Mouse (Mus musculus): ENCODE data around the gene Slk. TPM values are rescaled to one million over a fixed set of nuclear protein-coding genes. Genes with fewer than 3 reads are reported as not detected.
"Not testable (repeated sequence)": the region's sequence is repeated elsewhere in the genome, so short reads cannot be mapped to it uniquely, and the experiment has no call there.

Gene Slk
- total and polyA plus RNA-seq, 3 experiments: 20.0 to 128 (median 112) TPM

DNA sequence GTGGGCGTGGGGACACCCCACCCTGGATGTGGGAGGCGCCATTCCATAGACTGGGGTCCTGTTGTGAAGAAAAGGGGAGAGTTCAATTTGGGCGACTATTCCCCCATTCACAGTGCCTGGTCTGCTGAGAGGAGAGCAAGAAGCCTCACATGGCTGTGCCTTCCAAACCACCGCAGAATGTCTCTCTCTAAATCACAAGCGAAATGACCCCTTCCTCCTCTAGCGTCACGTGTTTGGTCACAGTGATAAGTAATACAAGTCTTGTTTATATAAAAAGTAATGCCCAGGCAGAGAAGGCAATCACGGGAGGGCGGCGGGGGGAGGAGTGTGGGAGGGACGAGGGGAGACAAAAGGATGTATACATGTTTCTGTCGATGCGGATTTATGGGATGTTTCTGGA, 15.8 kb upstream of the Slk start:
- peaks cover 4% of the 10 kb centered on the region; the same call in 1 of the 2 replicates for H3K4me1 ChIP-seq (ENCODE audit: insufficient read depth, low read depth, low read length)
- ATAC-seq (ENCODE audit: extremely low read depth, insufficient number of reproducible peaks, low FRiP score, poor library complexity, severe bottlenecking): no peak
- no peaks in the 10 kb centered on the region for H3K36me3 ChIP-seq (replicated peaks)

GRCm38 (mm10) chr19:47565031-47565654, 14.3 kb upstream of the Slk start:
- H3K4me1 ChIP-seq (ENCODE audit: insufficient read depth, low read depth, low read length): peaks cover 4% of the 10 kb centered on the region; the same call in 1 of the 2 replicates
- TF ChIP-seq GATA1 (IDR thresholded peaks at IDR 0.05; ENCODE audit: borderline replicate concordance, low read length) (no peak), TAL1 (conservative IDR thresholded peaks at IDR 0.05; ENCODE audit: low read depth, low read length) (no peak), POLR2AphosphoS5 (IDR thresholded peaks at IDR 0.05; ENCODE audit: insufficient replicate concordance, low read depth, low read length) (no peak), GATA2 (IDR thresholded peaks at IDR 0.05; ENCODE audit: borderline replicate concordance, low read depth, low read length) (no peak), CTCF (IDR thresholded peaks at IDR 0.05; ENCODE audit: low read depth, low read length) (no peak)
- peaks cover 34% of the 10 kb centered on the region for H3K27me3 ChIP-seq (ENCODE audit: insufficient read depth, low read length)
- ATAC-seq (ENCODE audit: extremely low read depth, insufficient number of reproducible peaks, low FRiP score, poor library complexity, severe bottlenecking) (no peak), DNase-seq (ENCODE audit: low spot score) (no peak)
- H3K36me3 ChIP-seq (replicated peaks): no peaks in the 10 kb centered on the region
- no peak overlapping the region for H3K4me3 ChIP-seq (ENCODE audit: low read depth, low read length)
- no peaks in the 10 kb centered on the region for H3K9me3 ChIP-seq (replicated peaks)

More for the DNA sequence above, 15.8 kb upstream of the Slk start:
- no peak for TF ChIP-seq GATA1 (IDR thresholded peaks at IDR 0.05; ENCODE audit: borderline replicate concordance, low read length)
- no peak for TF ChIP-seq TAL1 (conservative IDR thresholded peaks at IDR 0.05; ENCODE audit: low read depth, low read length)
- no peak for TF ChIP-seq GATA2 (IDR thresholded peaks at IDR 0.05; ENCODE audit: borderline replicate concordance, low read depth, low read length)
- TF ChIP-seq POLR2AphosphoS5 (IDR thresholded peaks at IDR 0.05; ENCODE audit: insufficient replicate concordance, low read depth, low read length): no peak
- no peak for TF ChIP-seq CTCF (IDR thresholded peaks at IDR 0.05; ENCODE audit: low read depth, low read length)
- no peak for DNase-seq (ENCODE audit: low spot score)
- H3K9me3 ChIP-seq (replicated peaks): no peaks in the 10 kb centered on the region; the same call in 1 of the 2 replicates
- H3K27me3 ChIP-seq (ENCODE audit: insufficient read depth, low read length): peaks cover 30% of the 10 kb centered on the region
- no peak overlapping the region for H3K4me3 ChIP-seq (ENCODE audit: low read depth, low read length)

- TF ChIP-seq POLR2AphosphoS5 (IDR thresholded peaks at IDR 0.05; ENCODE audit: insufficient replicate concordance, low read depth, low read length) (no peak), GATA2 (IDR thresholded peaks at IDR 0.05; ENCODE audit: borderline replicate concordance, low read depth, low read length) (no peak), GATA1 (IDR thresholded peaks at IDR 0.05; ENCODE audit: borderline replicate concordance, low read length) (no peak), CTCF (IDR thresholded peaks at IDR 0.05; ENCODE audit: low read depth, low read length) (no peak), TAL1 (conservative IDR thresholded peaks at IDR 0.05; ENCODE audit: low read depth, low read length) (no peak)
- ATAC-seq (ENCODE audit: extremely low read depth, insufficient number of reproducible peaks, low FRiP score, poor library complexity, severe bottlenecking): no peak
- Histone ChIP-seq H3K27me3 (ENCODE audit: insufficient read depth, low read length) (peaks cover 34% of the 10 kb centered on the region), H3K36me3 (replicated peaks) (no peaks in the 10 kb centered on the region), H3K4me3 (ENCODE audit: low read depth, low read length) (no peak overlapping the region), H3K9me3 (replicated peaks) (no peaks in the 10 kb centered on the region), H3K4me1 (ENCODE audit: insufficient read depth, low read depth, low read length) (no peaks in the 10 kb centered on the region; the same call in 1 of the 2 replicates)
- DNase-seq (ENCODE audit: low spot score): no peak
These were observed 13.5 kb upstream of the Slk start for GRCm38 (mm10) chr19:47565994-47566393.

- Histone ChIP-seq H3K4me1 (ENCODE audit: insufficient read depth, low read depth, low read length) (peaks cover 5% of the 10 kb centered on the region; the same call in 1 of the 2 replicates), H3K4me3 (ENCODE audit: low read depth, low read length) (no peak overlapping the region), H3K36me3 (replicated peaks) (no peaks in the 10 kb centered on the region), H3K9me3 (replicated peaks) (no peaks in the 10 kb centered on the region), H3K27me3 (ENCODE audit: insufficient read depth, low read length) (peaks cover 30% of the 10 kb centered on the region)
- no peak for ATAC-seq (ENCODE audit: extremely low read depth, insufficient number of reproducible peaks, low FRiP score, poor library complexity, severe bottlenecking)
- DNase-seq (ENCODE audit: low spot score): no peak
- TF ChIP-seq CTCF (IDR thresholded peaks at IDR 0.05; ENCODE audit: low read depth, low read length) (no peak), GATA1 (IDR thresholded peaks at IDR 0.05; ENCODE audit: borderline replicate concordance, low read length) (no peak), POLR2AphosphoS5 (IDR thresholded peaks at IDR 0.05; ENCODE audit: insufficient replicate concordance, low read depth, low read length) (no peak), TAL1 (conservative IDR thresholded peaks at IDR 0.05; ENCODE audit: low read depth, low read length) (no peak), GATA2 (IDR thresholded peaks at IDR 0.05; ENCODE audit: borderline replicate concordance, low read depth, low read length) (no peak)
These were observed 9.4 kb upstream of the Slk start for GRCm38 (mm10) chr19:47570042-47570441.

DNA sequence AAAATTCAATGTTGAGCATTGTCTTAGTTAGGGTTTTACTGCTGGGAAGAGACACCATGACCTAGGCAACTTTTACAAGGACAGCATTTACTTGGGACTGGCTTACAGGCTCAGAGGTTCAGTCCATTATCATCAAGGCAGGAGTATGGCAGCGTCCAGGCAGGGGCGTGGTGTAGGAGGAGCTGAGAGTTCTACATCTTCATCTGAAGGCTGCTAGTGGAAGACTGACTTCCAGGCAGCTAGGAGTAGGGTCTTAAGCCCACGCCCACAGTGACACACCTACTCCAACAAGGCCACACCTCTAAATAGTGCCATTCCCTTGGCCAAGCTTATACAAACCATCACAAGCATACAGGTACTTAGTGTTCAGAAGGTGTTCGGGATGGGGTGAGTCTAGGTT, 7.5 kb upstream of the Slk start:
- peaks cover 18% of the 10 kb centered on the region for H3K27me3 ChIP-seq (ENCODE audit: insufficient read depth, low read length)
- not testable (repeated sequence) for H3K36me3 ChIP-seq (replicated peaks); ATAC-seq (ENCODE audit: extremely low read depth, insufficient number of reproducible peaks, low FRiP score, poor library complexity, severe bottlenecking); H3K4me1 ChIP-seq (ENCODE audit: insufficient read depth, low read depth, low read length); DNase-seq (ENCODE audit: low spot score); H3K4me3 ChIP-seq (ENCODE audit: low read depth, low read length); H3K9me3 ChIP-seq (replicated peaks)

DNA sequence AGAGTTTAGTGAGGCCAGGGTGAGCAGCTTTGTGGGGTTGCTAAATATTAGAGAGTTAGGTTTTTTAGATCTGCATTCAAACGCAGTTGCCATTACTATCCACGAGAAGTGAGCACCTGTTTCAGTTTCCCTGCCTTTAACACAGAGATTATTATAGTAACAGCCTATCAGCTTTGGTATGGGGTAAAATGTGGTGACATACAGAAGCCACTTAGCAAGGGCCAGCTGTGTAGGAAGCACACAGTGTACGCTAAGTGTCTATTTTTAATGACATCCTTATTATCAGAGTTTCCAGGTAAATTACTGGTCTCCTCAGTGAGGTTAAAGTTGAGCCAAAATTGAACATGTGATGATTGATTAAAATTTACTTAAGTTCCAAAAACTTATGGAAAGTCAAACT, 5.8 kb upstream of the Slk start:
- Histone ChIP-seq H3K27me3 (ENCODE audit: insufficient read depth, low read length) (peaks cover 6% of the 10 kb centered on the region; the same call in 1 of the 2 replicates), H3K4me1 (ENCODE audit: insufficient read depth, low read depth, low read length) (peaks cover 13% of the 10 kb centered on the region), H3K36me3 (replicated peaks) (no peaks in the 10 kb centered on the region), H3K4me3 (ENCODE audit: low read depth, low read length) (no peak overlapping the region), H3K9me3 (replicated peaks) (no peaks in the 10 kb centered on the region)
- ATAC-seq (ENCODE audit: extremely low read depth, insufficient number of reproducible peaks, low FRiP score, poor library complexity, severe bottlenecking): no peak
- TF ChIP-seq GATA2 (IDR thresholded peaks at IDR 0.05; ENCODE audit: borderline replicate concordance, low read depth, low read length) (no peak), CTCF (IDR thresholded peaks at IDR 0.05; ENCODE audit: low read depth, low read length) (no peak)
- no peak for DNase-seq (ENCODE audit: low spot score)

Measured in G1E (cell line).